7 mouse cellular contexts compared by ENCODE assay signal in genomic region chr5:137611245-137611602, GRCm38 (mm10). TPM values are rescaled to one million over a fixed set of nuclear protein-coding genes. Genes with fewer than 3 reads are reported as not detected.
DNase-seq lines count a peak whose midpoint lies in the region; ATAC-seq lines count a peak whose summit lies in the region.

No protein-coding gene starts in this region.

- peaks cover 62% of the 10 kb centered on the region for H3K4me1 ChIP-seq in embryonic facial prominence, embryonic 15.5 days
- peaks cover 63% of the 10 kb centered on the region for H3K4me1 ChIP-seq in limb, embryonic 13.5 days
- peaks cover 34% of the 10 kb centered on the region for H3K4me1 ChIP-seq in neural tube, embryonic 12.5 days

- peaks cover 10% of the 10 kb centered on the region for H3K36me3 ChIP-seq in embryonic facial prominence, embryonic 15.5 days
- peaks cover 17% of the 10 kb centered on the region for H3K36me3 ChIP-seq in limb, embryonic 13.5 days
- H3K36me3 ChIP-seq in neural tube, embryonic 12.5 days = 0 out of 2 replicates have a peak, but pooled peaks cover under 1% of the 10 kb centered on the region

- H3K27ac ChIP-seq in embryonic facial prominence, embryonic 15.5 days (replicated peaks) = peak overlapping the region; percentile 97
- peak overlapping the region; percentile 99 for H3K27ac ChIP-seq in limb, embryonic 13.5 days
- H3K27ac ChIP-seq in neural tube, embryonic 12.5 days = peak overlapping the region; percentile 2; the same call in 1 of the 2 replicates

- H3K9me3 ChIP-seq in embryonic facial prominence, embryonic 15.5 days (replicated peaks) = no peaks in the 10 kb centered on the region
- H3K9me3 ChIP-seq in limb, embryonic 13.5 days = no peaks in the 10 kb centered on the region
- H3K9me3 ChIP-seq in neural tube, embryonic 12.5 days = no peaks in the 10 kb centered on the region

- no peaks in the 10 kb centered on the region for H3K27me3 ChIP-seq in embryonic facial prominence, embryonic 15.5 days
- H3K27me3 ChIP-seq in limb, embryonic 13.5 days = no peaks in the 10 kb centered on the region
- H3K27me3 ChIP-seq in neural tube, embryonic 12.5 days (replicated peaks) = peaks cover 20% of the 10 kb centered on the region; the same call in 1 of the 2 replicates

- 10% methylated on average over 6 of the region's 6 CpGs for WGBS in embryonic facial prominence, embryonic 15.5 days
- WGBS in limb, embryonic 13.5 days = 2% methylated on average over 6 of the region's 6 CpGs
- WGBS in neural tube, embryonic 12.5 days = 22% methylated on average over 6 of the region's 6 CpGs

- peak; percentile 71 for ATAC-seq in embryonic facial prominence, embryonic 15.5 days (ENCODE audit: insufficient number of reproducible peaks, low FRiP score, low TSS enrichment, low read depth)
- peak; percentile 62 for ATAC-seq in limb, embryonic 13.5 days (ENCODE audit: low FRiP score, low read depth)
- ATAC-seq in neural tube, embryonic 12.5 days (ENCODE audit: low FRiP score, low read depth) = no peak

- H3K9ac ChIP-seq in embryonic facial prominence, embryonic 15.5 days = peak overlapping the region; percentile 33; the same call in 1 of the 2 replicates
- H3K9ac ChIP-seq in limb, embryonic 13.5 days = peak overlapping the region; percentile 67
- H3K9ac ChIP-seq in neural tube, embryonic 12.5 days = no peak overlapping the region

- peak overlapping the region; percentile 41 for H3K4me3 ChIP-seq in embryonic facial prominence, embryonic 15.5 days (replicated peaks)
- H3K4me3 ChIP-seq in limb, embryonic 13.5 days = peak overlapping the region; percentile 48
- peak overlapping the region; percentile 21; the same call in 1 of the 2 replicates for H3K4me3 ChIP-seq in neural tube, embryonic 12.5 days

- DNase-seq in adrenal gland, postnatal 10 days = peak; percentile 82
- DNase-seq in heart, postnatal 4 days = peak; percentile 84
- DNase-seq in layer of hippocampus, adult 8-10 months (ENCODE audit: low spot score in 2 of 2) = no peak
- no peak for DNase-seq in frontal cortex, postnatal 14 days (ENCODE audit: low spot score in 2 of 2)

- peak overlapping the region; percentile 53 for H3K4me2 ChIP-seq in embryonic facial prominence, embryonic 15.5 days (replicated peaks)
- peak overlapping the region; percentile 76 for H3K4me2 ChIP-seq in limb, embryonic 13.5 days (replicated peaks)
- H3K4me2 ChIP-seq in neural tube, embryonic 12.5 days (replicated peaks) = peak overlapping the region; percentile 39

RNA-seq across cellular contexts. Expression of gene Pcolce, which starts 2.4 kb away (rescaled TPM):
- 100 to 1,000 TPM; 347 to 368 TPM for total RNA-seq in adrenal gland, postnatal 10 days (2021)
- polyA plus RNA-seq in embryonic facial prominence, embryonic 15.5 days (2015; fragmentation: Nextera tagmentation; extraction: Ambion mirVana) = 261 and 273 TPM in 2 replicates
- total RNA-seq in heart, postnatal 4 days (2021) = 100 to 1,000 TPM; 133 to 137 TPM
- 152 and 157 TPM in 2 replicates for polyA plus RNA-seq in limb, embryonic 13.5 days (2015; fragmentation: Nextera tagmentation; extraction: Ambion mirVana)
- 51.8 and 52.0 TPM in 2 replicates for polyA plus RNA-seq in neural tube, embryonic 12.5 days (2016; fragmentation: Nextera tagmentation; extraction: Ambion mirVana)
- 1 to 10 TPM; 7.2 to 9.6 (median 8.9) TPM for total RNA-seq in layer of hippocampus, adult 8-10 months (2022)

RNA-seq across cellular contexts. Expression of gene Mospd3, which starts 10.4 kb away (rescaled TPM):
- 10 to 100 TPM; 43.3 to 47.4 TPM for total RNA-seq in adrenal gland, postnatal 10 days (2021)
- polyA plus RNA-seq in embryonic facial prominence, embryonic 15.5 days (2015; fragmentation: Nextera tagmentation; extraction: Ambion mirVana) = 43.3 and 47.3 TPM in 2 replicates
- 10 to 100 TPM; 25.2 to 28.8 TPM for total RNA-seq in heart, postnatal 4 days (2021)
- polyA plus RNA-seq in limb, embryonic 13.5 days (2015; fragmentation: Nextera tagmentation; extraction: Ambion mirVana) = 27.9 and 28.7 TPM in 2 replicates
- 36.8 and 42.1 TPM in 2 replicates for polyA plus RNA-seq in neural tube, embryonic 12.5 days (2016; fragmentation: Nextera tagmentation; extraction: Ambion mirVana)
- 10 to 100 TPM; 19.2 to 28.5 (median 26.2) TPM for total RNA-seq in layer of hippocampus, adult 8-10 months (2022)

RNA-seq across cellular contexts. Expression of gene Fbxo24, which starts 17.6 kb away (rescaled TPM):
- 1 to 10 TPM in 1 of 2 experiments, under 1 TPM in 1; 0.51 to 1.2 TPM for total RNA-seq in adrenal gland, postnatal 10 days (2021)
- polyA plus RNA-seq in embryonic facial prominence, embryonic 15.5 days (2015; fragmentation: Nextera tagmentation; extraction: Ambion mirVana) = 0.25 and 0.26 TPM in 2 replicates
- total RNA-seq in heart, postnatal 4 days (2021) = under 1 TPM; 0.21 to 0.25 TPM
- 0.19 and 0.23 TPM in 2 replicates for polyA plus RNA-seq in limb, embryonic 13.5 days (2015; fragmentation: Nextera tagmentation; extraction: Ambion mirVana)
- polyA plus RNA-seq in neural tube, embryonic 12.5 days (2016; fragmentation: Nextera tagmentation; extraction: Ambion mirVana) = 0.11 and 0.39 TPM in 2 replicates
- total RNA-seq in layer of hippocampus, adult 8-10 months (2022) = under 1 TPM; 0.22 to 0.69 (median 0.34) TPM

RNA-seq across cellular contexts. Expression of gene Lrch4, which starts 17.7 kb away (rescaled TPM):
- total RNA-seq in adrenal gland, postnatal 10 days (2021) = 10 to 100 TPM; 25.0 to 29.9 TPM
- polyA plus RNA-seq in embryonic facial prominence, embryonic 15.5 days (2015; fragmentation: Nextera tagmentation; extraction: Ambion mirVana) = 37.2 and 48.9 TPM in 2 replicates
- total RNA-seq in heart, postnatal 4 days (2021) = 10 to 100 TPM; 19.2 to 21.6 TPM
- polyA plus RNA-seq in limb, embryonic 13.5 days (2015; fragmentation: Nextera tagmentation; extraction: Ambion mirVana) = 34.0 and 34.3 TPM in 2 replicates
- polyA plus RNA-seq in neural tube, embryonic 12.5 days (2016; fragmentation: Nextera tagmentation; extraction: Ambion mirVana) = 29.4 and 32.5 TPM in 2 replicates
- total RNA-seq in layer of hippocampus, adult 8-10 months (2022) = 10 to 100 TPM; 18.8 to 26.8 (median 22.5) TPM

RNA-seq across cellular contexts. Expression of gene Gm20605, which starts 17.8 kb away (rescaled TPM):
- total RNA-seq in adrenal gland, postnatal 10 days (2021) = 10 to 100 TPM in 1 of 2 experiments, 1 to 10 TPM in 1; 5.7 to 10.6 TPM
- 12.7 and 13.1 TPM in 2 replicates for polyA plus RNA-seq in embryonic facial prominence, embryonic 15.5 days (2015; fragmentation: Nextera tagmentation; extraction: Ambion mirVana)
- 1 to 10 TPM; 4.8 to 6.6 TPM for total RNA-seq in heart, postnatal 4 days (2021)
- polyA plus RNA-seq in limb, embryonic 13.5 days (2015; fragmentation: Nextera tagmentation; extraction: Ambion mirVana) = 6.1 and 9.6 TPM in 2 replicates
- polyA plus RNA-seq in neural tube, embryonic 12.5 days (2016; fragmentation: Nextera tagmentation; extraction: Ambion mirVana) = 8.9 and 9.4 TPM in 2 replicates
- total RNA-seq in layer of hippocampus, adult 8-10 months (2022) = 10 to 100 TPM; 14.7 to 24.8 (median 19.2) TPM

Comparison
In these comparisons a context has a peak if more than half of its experiments do, and no peak if none do; other contexts are left out.
1. DNase-seq: peak in adrenal gland, postnatal 10 days (single experiment) and heart, postnatal 4 days (single experiment); none in layer of hippocampus, adult 8-10 months (0 of 2) and frontal cortex, postnatal 14 days (0 of 2).
2. H3K27ac ChIP-seq: peak in every context shown above with its lines; median percentile 99 in limb, embryonic 13.5 days; 97 in embryonic facial prominence, embryonic 15.5 days; 2 in neural tube, embryonic 12.5 days.
3. RNA of gene Pcolce, which starts 2.4 kb away (total RNA-seq): 347 to 368 TPM in adrenal gland, postnatal 10 days and 133 to 137 TPM in heart, postnatal 4 days; 7.2 to 9.6 TPM in layer of hippocampus, adult 8-10 months; every median in the first group is over 10 times any median in the second.
4. Peak in every context shown above with its lines, with median percentiles within 50 percentile points of each other: H3K4me2 ChIP-seq and H3K4me3 ChIP-seq.